ENCODE assay signal across 20 mouse cellular contexts in genomic region chr6:17785248-17785647, GRCm38 (mm10).
A peak's percentile ranks its signal among the peaks of the same experiment; 100 is the strongest.
DNase-seq lines count a peak whose midpoint lies in the region; ATAC-seq and TF ChIP-seq lines count a peak whose summit lies in the region.
"Had no signal": no experiment of that assay in that cellular context is flagged by ENCODE, and none has a peak within 500 bp of the region (broad histone marks: within the 10 kb centered on the region; RNA-seq: fewer than 3 reads in every experiment).

No protein-coding gene starts in this region.

- peak; percentile 95 for DNase-seq in heart, adult 11 months
- DNase-seq in heart, postnatal 4 days = no peak
- DNase-seq in kidney, adult 9 months = peak; percentile 18
- no peak for DNase-seq in kidney, postnatal 4 days
- DNase-seq in 3T3-L1 (ENCODE audit: low read depth, low spot score) = peak; percentile 92
- peak; percentile 67 for DNase-seq in adipocyte (ENCODE audit: low spot score)
- DNase-seq in stomach, postnatal 0 days (ENCODE audit: low spot score) = no peak
- no peak for DNase-seq in forebrain, embryonic 10.5 days (ENCODE audit: extremely low spot score, low spot score)
- DNase-seq: adrenal gland, adult 8-10 months; cerebellum, adult 9-10 months; gastrocnemius, postnatal 25 days; kidney, adult 18-20 months; lung, postnatal 4 days; thymus, postnatal 14 days had no signal

- H3K9me3 ChIP-seq in stomach, postnatal 0 days (ENCODE audit: control insufficient read depth, low read length) = no peaks in the 10 kb centered on the region
- peaks cover 6% of the 10 kb centered on the region; the same call in 1 of the 2 replicates for H3K9me3 ChIP-seq in forebrain, embryonic 10.5 days
- H3K9me3 ChIP-seq: embryonic facial prominence, embryonic 15.5 days; limb, embryonic 13.5 days; liver, embryonic 15.5 days had no signal

- H3K9ac ChIP-seq in stomach, postnatal 0 days (ENCODE audit: low read length) = no peak overlapping the region
- H3K9ac ChIP-seq: embryonic facial prominence, embryonic 15.5 days; forebrain, embryonic 12.5 days; heart, embryonic 13.5 days; limb, embryonic 13.5 days; liver, embryonic 15.5 days had no signal

- H3K4me3 ChIP-seq in stomach, postnatal 0 days (ENCODE audit: low read depth, low read length) = no peak overlapping the region
- no peak overlapping the region for H3K4me3 ChIP-seq in forebrain, embryonic 10.5 days
- H3K4me3 ChIP-seq: embryonic facial prominence, embryonic 15.5 days; forebrain, embryonic 12.5 days; heart, embryonic 13.5 days; hindbrain, embryonic 10.5 days; limb, embryonic 13.5 days; liver, embryonic 15.5 days had no signal

- H3K36me3 ChIP-seq in stomach, postnatal 0 days (ENCODE audit: control insufficient read depth, insufficient read depth, low read length) = no peaks in the 10 kb centered on the region
- H3K36me3 ChIP-seq in forebrain, embryonic 10.5 days (replicated peaks) = peaks cover 3% of the 10 kb centered on the region; the same call in 1 of the 2 replicates
- H3K36me3 ChIP-seq: embryonic facial prominence, embryonic 15.5 days; limb, embryonic 13.5 days; liver, embryonic 15.5 days had no signal

- no peak overlapping the region for H3K27ac ChIP-seq in stomach, postnatal 0 days (replicated peaks)
- no peak overlapping the region for H3K27ac ChIP-seq in forebrain, embryonic 10.5 days
- H3K27ac ChIP-seq: embryonic facial prominence, embryonic 15.5 days; forebrain, embryonic 12.5 days; heart, embryonic 13.5 days; hindbrain, embryonic 10.5 days; limb, embryonic 13.5 days; liver, embryonic 15.5 days had no signal

- no peaks in the 10 kb centered on the region for H3K27me3 ChIP-seq in stomach, postnatal 0 days (ENCODE audit: control insufficient read depth, insufficient read depth, low read length)
- no peaks in the 10 kb centered on the region for H3K27me3 ChIP-seq in forebrain, embryonic 10.5 days (ENCODE audit: poor library complexity, severe bottlenecking)
- H3K27me3 ChIP-seq: embryonic facial prominence, embryonic 15.5 days; forebrain, embryonic 12.5 days; heart, embryonic 13.5 days; limb, embryonic 13.5 days; liver, embryonic 15.5 days had no signal

- 49% methylated on average over 2 of the region's 2 CpGs for WGBS in stomach, postnatal 0 days
- WGBS in forebrain, embryonic 10.5 days = 70% methylated on average over 2 of the region's 2 CpGs

- H3K4me1 ChIP-seq in stomach, postnatal 0 days (replicated peaks; ENCODE audit: control insufficient read depth, insufficient read depth) = no peaks in the 10 kb centered on the region
- H3K4me1 ChIP-seq in forebrain, embryonic 10.5 days = peaks cover 2% of the 10 kb centered on the region; the same call in 1 of the 2 replicates
- H3K4me1 ChIP-seq: embryonic facial prominence, embryonic 15.5 days; limb, embryonic 13.5 days had no signal

- no peak for TF ChIP-seq CTCF in stomach, postnatal 0 days (IDR thresholded peaks at IDR 0.05; ENCODE audit: low read depth)

- no peak for ATAC-seq in stomach, postnatal 0 days (ENCODE audit: low FRiP score, low TSS enrichment)

- H3K4me2 ChIP-seq in stomach, postnatal 0 days (replicated peaks; ENCODE audit: low read depth) = no peak overlapping the region
- H3K4me2 ChIP-seq: embryonic facial prominence, embryonic 15.5 days; forebrain, embryonic 12.5 days; heart, embryonic 13.5 days; limb, embryonic 13.5 days; liver, embryonic 15.5 days had no signal

- no peak for TF ChIP-seq EP300 in stomach, postnatal 0 days (optimal IDR thresholded peaks at IDR 0.05)

Comparison
In these comparisons a context has a peak if more than half of its experiments do, and no peak if none do; other contexts are left out.
1. DNase-seq: peak in heart, adult 11 months (single experiment), kidney, adult 9 months (single experiment), 3T3-L1 (single experiment) and adipocyte (single experiment); none in heart, postnatal 4 days (single experiment), kidney, postnatal 4 days (0 of 2), stomach, postnatal 0 days (single experiment) and forebrain, embryonic 10.5 days (single experiment).